8 mouse cellular contexts compared by ENCODE assay signal in genomic region chr9:66275267-66275991, GRCm38 (mm10).
DNase-seq lines count a peak whose midpoint lies in the region; ATAC-seq lines count a peak whose summit lies in the region.

No protein-coding gene starts in this region.

- WGBS in embryonic facial prominence, embryonic 12.5 days = 6% methylated on average over 15 of the region's 15 CpGs
- 3% methylated on average over 15 of the region's 15 CpGs for WGBS in heart, embryonic 15.5 days
- WGBS in liver, embryonic 11.5 days = 8% methylated on average over 15 of the region's 15 CpGs
- under 1% methylated on average over 15 of the region's 15 CpGs for WGBS in neural tube, embryonic 13.5 days

- no peak overlapping the region for H3K9ac ChIP-seq in embryonic facial prominence, embryonic 12.5 days
- peak overlapping the region; percentile 26 for H3K9ac ChIP-seq in heart, embryonic 15.5 days
- H3K9ac ChIP-seq in liver, embryonic 11.5 days (ENCODE audit: low read depth, low read length) = no peak overlapping the region
- H3K9ac ChIP-seq in neural tube, embryonic 13.5 days = peak overlapping the region; percentile 53

- peak overlapping the region; percentile 39 for H3K4me2 ChIP-seq in embryonic facial prominence, embryonic 12.5 days (replicated peaks)
- peak overlapping the region; percentile 59 for H3K4me2 ChIP-seq in heart, embryonic 15.5 days
- H3K4me2 ChIP-seq in liver, embryonic 11.5 days = peak overlapping the region; percentile 52
- H3K4me2 ChIP-seq in neural tube, embryonic 13.5 days = peak overlapping the region; percentile 55

- H3K4me3 ChIP-seq in embryonic facial prominence, embryonic 12.5 days = 0 out of 2 replicates have a peak overlapping the region, but pooled peaks have one; percentile 6
- H3K4me3 ChIP-seq in heart, embryonic 15.5 days = peak overlapping the region; percentile 28
- H3K4me3 ChIP-seq in liver, embryonic 11.5 days (ENCODE audit: low read depth, low read length) = no peak overlapping the region
- peak overlapping the region; percentile 22 for H3K4me3 ChIP-seq in neural tube, embryonic 13.5 days

- H3K27me3 ChIP-seq in embryonic facial prominence, embryonic 12.5 days = no peaks in the 10 kb centered on the region
- no peaks in the 10 kb centered on the region for H3K27me3 ChIP-seq in heart, embryonic 15.5 days
- H3K27me3 ChIP-seq in liver, embryonic 11.5 days (replicated peaks; ENCODE audit: control insufficient read depth, insufficient read depth, low read length) = no peaks in the 10 kb centered on the region; the same call in 1 of the 2 replicates
- H3K27me3 ChIP-seq in neural tube, embryonic 13.5 days = no peaks in the 10 kb centered on the region

- H3K36me3 ChIP-seq in embryonic facial prominence, embryonic 12.5 days = no peaks in the 10 kb centered on the region
- no peaks in the 10 kb centered on the region for H3K36me3 ChIP-seq in heart, embryonic 15.5 days
- H3K36me3 ChIP-seq in liver, embryonic 11.5 days (ENCODE audit: control insufficient read depth, insufficient read depth, low read length) = no peaks in the 10 kb centered on the region
- no peaks in the 10 kb centered on the region for H3K36me3 ChIP-seq in neural tube, embryonic 13.5 days

- H3K9me3 ChIP-seq in embryonic facial prominence, embryonic 12.5 days = no peaks in the 10 kb centered on the region
- H3K9me3 ChIP-seq in heart, embryonic 15.5 days (replicated peaks) = no peaks in the 10 kb centered on the region
- no peaks in the 10 kb centered on the region for H3K9me3 ChIP-seq in liver, embryonic 11.5 days (ENCODE audit: control insufficient read depth, low read length)
- no peaks in the 10 kb centered on the region for H3K9me3 ChIP-seq in neural tube, embryonic 13.5 days

- peak overlapping the region; percentile 2; the same call in 1 of the 2 replicates for H3K27ac ChIP-seq in embryonic facial prominence, embryonic 12.5 days
- H3K27ac ChIP-seq in heart, embryonic 15.5 days = peak overlapping the region; percentile 64
- peak overlapping the region; percentile 46; the same call in 1 of the 2 replicates for H3K27ac ChIP-seq in liver, embryonic 11.5 days (ENCODE audit: low read depth, low read length)
- H3K27ac ChIP-seq in neural tube, embryonic 13.5 days (replicated peaks) = peak overlapping the region; percentile 71

- H3K4me1 ChIP-seq in embryonic facial prominence, embryonic 12.5 days = peaks cover 26% of the 10 kb centered on the region
- peaks cover 29% of the 10 kb centered on the region for H3K4me1 ChIP-seq in heart, embryonic 15.5 days (replicated peaks)
- H3K4me1 ChIP-seq in liver, embryonic 11.5 days (replicated peaks; ENCODE audit: control insufficient read depth, insufficient read depth, low read length) = peaks cover 23% of the 10 kb centered on the region
- peaks cover 25% of the 10 kb centered on the region for H3K4me1 ChIP-seq in neural tube, embryonic 13.5 days (replicated peaks)

- peak; percentile 47 for DNase-seq in gastrocnemius, postnatal 10 days
- no peak for DNase-seq in gastrocnemius, postnatal 25 days
- peak; percentile 63 for DNase-seq in kidney, postnatal 14 days
- DNase-seq in liver, embryonic 11.5 days (ENCODE audit: low spot score) = peak; percentile 43
- no peak for DNase-seq in urinary bladder, adult 18-20 months (ENCODE audit: low spot score in 2 of 2)

- ATAC-seq in embryonic facial prominence, embryonic 12.5 days (ENCODE audit: insufficient number of reproducible peaks, insufficient read depth, low FRiP score, low TSS enrichment) = no peak
- ATAC-seq in heart, embryonic 15.5 days (replicated peaks; ENCODE audit: insufficient number of reproducible peaks, insufficient read depth, low FRiP score, low read depth) = no peak
- no peak for ATAC-seq in liver, embryonic 11.5 days (replicated peaks; ENCODE audit: low FRiP score)
- peak; percentile 74 for ATAC-seq in neural tube, embryonic 13.5 days (ENCODE audit: low read depth)

Comparison
In these comparisons a context has a peak if more than half of its experiments do, and no peak if none do; other contexts are left out.
1. DNase-seq: peak in gastrocnemius, postnatal 10 days (single experiment), kidney, postnatal 14 days (single experiment) and liver, embryonic 11.5 days (single experiment); none in gastrocnemius, postnatal 25 days (single experiment) and urinary bladder, adult 18-20 months (0 of 2).
2. H3K27ac ChIP-seq: peak in every context shown above with its lines; median percentile 71 in neural tube, embryonic 13.5 days; 64 in heart, embryonic 15.5 days; 46 in liver, embryonic 11.5 days; 2 in embryonic facial prominence, embryonic 12.5 days.
3. H3K9ac ChIP-seq: peak in heart, embryonic 15.5 days (single experiment) and neural tube, embryonic 13.5 days (single experiment); none in embryonic facial prominence, embryonic 12.5 days (single experiment) and liver, embryonic 11.5 days (single experiment).
4. Peak in every context shown above with its lines, with median percentiles within 50 percentile points of each other: H3K4me2 ChIP-seq.